Mouse (Mus musculus) neural tube, embryonic 14.5 days (tissue): ENCODE results near the gene Rhof. TPM values are rescaled to one million over a fixed set of nuclear protein-coding genes. Genes with fewer than 3 reads are reported as not detected.

Experiments used
- ATAC-seq: fragments of 200-750 bp; cut with Nextera tagmentation; 2 replicates; pipeline ENCODE4 v1.8.0; 2017; ENCODE audit warnings: low read depth, mild to moderate bottlenecking, moderate TSS enrichment, moderate library complexity
- H3K27ac ChIP-seq: fragments of 300-500 bp; sonication (generic); 2 replicates; pipeline ENCODE4 v1.5.1; 2014; ENCODE audit warnings: low read depth, mild to moderate bottlenecking, control low read depth, low read length, moderate library complexity, mixed read lengths
- H3K27me3 ChIP-seq: fragments of 300-500 bp; sonication (generic); 2 replicates; pipeline ENCODE4 v1.6.1; 2014; ENCODE audit warnings: low read length; ENCODE audit not compliant: control insufficient read depth, insufficient read depth
- H3K36me3 ChIP-seq: fragments of 300-500 bp; sonication (generic); 2 replicates; pipeline ENCODE4 v1.6.1; 2014; ENCODE audit warnings: low read length, mixed read lengths; ENCODE audit not compliant: control insufficient read depth, insufficient read depth
- H3K4me1 ChIP-seq: fragments of 300-500 bp; sonication (generic); 2 replicates; pipeline ENCODE4 v1.6.1; 2014; ENCODE audit warnings: low read length; ENCODE audit not compliant: control insufficient read depth, insufficient read depth
- H3K4me2 ChIP-seq: fragments of 300-500 bp; sonication (generic); 2 replicates; pipeline ENCODE4 v1.6.1; 2014; ENCODE audit warnings: mild to moderate bottlenecking, low read depth, low read length, control low read depth
- H3K4me3 ChIP-seq: fragments of 300-500 bp; sonication (generic); 2 replicates; pipeline ENCODE4 v1.5.1; 2014; ENCODE audit warnings: low read depth, low read length, control low read depth, mixed read lengths
- H3K9ac ChIP-seq: fragments of 300-500 bp; sonication (generic); replicated peaks from 2 replicates; pipeline ENCODE4 v1.6.1; 2014; ENCODE audit warnings: low read depth, mild to moderate bottlenecking, control low read depth, low read length, mixed read lengths
- H3K9me3 ChIP-seq: fragments of 300-500 bp; sonication (generic); 2 replicates; pipeline ENCODE4 v1.6.1; 2016; ENCODE audit warnings: low read length; ENCODE audit not compliant: control insufficient read depth
- WGBS: fragments of 180-500 bp; shearing (Covaris S2); extraction: QIAGEN DNeasy Blood & Tissue Kit; methylation state at CpG from one replicate; pipeline ENCODE4 v1.1.7; 2014; 5-methylcytosine and 5-hydroxymethylcytosine counted together
- polyA plus RNA-seq: library from polyadenylated mRNA; unstranded; fragments of >200 nt; fragmentation: Nextera tagmentation; extraction: Ambion mirVana; gene quantifications from 2 replicates; pipeline ENCODE4 v1.2.1, GENCODE M21; 2014

Gene Rhof
- polyA plus RNA-seq, 1 experiment from 2014 or later = 13.1 TPM

DNA sequence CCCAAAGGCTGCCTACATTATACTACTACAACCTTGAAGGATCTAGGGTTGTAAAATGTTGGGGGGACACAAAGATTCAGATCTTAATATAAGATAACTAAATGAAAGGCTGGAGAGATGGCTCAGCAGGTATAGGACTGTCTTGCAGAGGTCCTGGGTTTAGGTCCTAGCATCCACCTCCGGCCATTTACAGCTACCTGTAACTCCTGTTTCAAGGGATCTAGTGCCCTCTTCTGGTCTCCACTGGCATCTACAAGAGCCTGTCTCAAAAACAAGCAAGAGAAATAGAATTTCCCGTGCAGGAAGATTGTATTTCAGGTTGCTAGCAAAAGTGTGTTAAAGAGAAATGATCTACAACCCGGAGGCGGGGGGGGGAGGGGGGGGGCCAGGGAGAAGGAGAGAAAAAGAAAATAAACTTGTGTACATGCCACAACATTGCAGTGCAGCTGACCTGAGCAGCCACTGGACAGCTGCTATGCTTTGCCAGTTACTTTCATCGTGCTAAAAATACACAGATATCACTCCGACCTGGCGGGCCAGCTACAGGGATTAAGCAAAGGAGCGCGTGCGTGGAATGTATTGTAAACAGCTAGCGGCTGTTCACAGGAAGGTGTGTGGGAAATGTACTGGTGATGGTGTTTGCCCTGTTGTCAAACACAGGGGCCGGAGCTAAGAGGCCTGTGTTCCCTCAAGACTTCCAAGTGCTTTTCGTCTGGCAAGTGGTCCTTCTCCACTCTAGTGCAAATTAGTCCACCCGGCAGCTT lies 72.6 kb downstream of the Rhof start:
- Histone ChIP-seq H3K9me3 (no peaks in the 10 kb centered on the region), H3K4me2 (no peak overlapping the region), H3K36me3 (no peaks in the 10 kb centered on the region), H3K9ac (no peak overlapping the region), H3K4me3 (no peak overlapping the region), H3K4me1 (no peaks in the 10 kb centered on the region), H3K27ac (no peak overlapping the region), H3K27me3 (no peaks in the 10 kb centered on the region)
- WGBS = 50% methylated on average over 14 of the region's 14 CpGs
- no peak for ATAC-seq

DNA sequence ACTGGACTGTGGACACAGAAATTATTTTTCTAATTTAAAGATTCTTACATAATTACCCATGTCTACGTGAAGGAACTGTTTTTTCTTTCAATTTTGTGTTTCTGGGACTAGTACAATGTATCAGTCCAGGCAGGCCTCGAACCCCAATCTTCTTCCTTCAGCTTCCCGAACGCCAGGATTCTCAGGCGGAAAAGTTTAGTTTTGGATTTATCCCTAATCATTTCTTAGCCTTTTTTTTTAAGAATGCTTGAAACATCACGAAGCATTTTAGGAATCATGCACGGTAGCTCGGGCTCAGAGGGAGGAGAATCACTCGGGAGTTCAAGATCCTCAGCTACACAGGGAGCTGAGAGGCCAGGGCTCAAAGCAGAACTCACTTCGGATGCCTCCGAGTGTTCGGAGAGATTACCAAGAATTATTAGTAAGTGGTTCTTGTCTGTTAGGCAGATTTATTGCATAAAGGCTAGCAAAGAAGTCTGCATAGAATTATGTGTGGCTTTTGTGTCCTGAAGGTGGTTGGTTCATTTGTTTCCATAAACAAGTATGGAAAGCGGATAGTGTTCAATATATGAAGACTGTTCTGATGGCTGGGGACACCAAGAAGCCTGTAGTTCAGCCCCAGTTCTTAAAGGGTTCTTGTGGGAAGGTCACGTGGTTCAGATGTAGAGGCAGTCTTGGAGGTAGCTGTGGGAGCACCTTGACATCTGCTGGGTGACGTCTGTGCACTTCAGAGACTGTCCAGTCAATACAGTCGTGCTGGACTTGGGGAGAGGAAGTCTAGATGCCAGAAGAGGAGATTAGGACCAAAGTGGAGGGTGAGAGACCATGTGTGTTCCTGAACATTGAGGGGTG lies 74.0 kb downstream of the Rhof start:
- Histone ChIP-seq H3K4me3 (peak overlapping the region; percentile 32), H3K27ac (0 out of 2 replicates have a peak overlapping the region, but pooled peaks have one; percentile 41), H3K9me3 (no peaks in the 10 kb centered on the region), H3K4me2 (peak overlapping the region; percentile 41), H3K9ac (no peak overlapping the region), H3K4me1 (no peaks in the 10 kb centered on the region), H3K27me3 (no peaks in the 10 kb centered on the region), H3K36me3 (no peaks in the 10 kb centered on the region)
- WGBS = 45% methylated on average over 16 of the region's 16 CpGs
- ATAC-seq = no peak

- no peaks in the 10 kb centered on the region for H3K27me3 ChIP-seq
- peak overlapping the region; percentile 32 for H3K4me3 ChIP-seq
- H3K27ac ChIP-seq = peak overlapping the region; percentile 60; the same call in 1 of the 2 replicates
- H3K36me3 ChIP-seq = no peaks in the 10 kb centered on the region
- H3K9ac ChIP-seq = peak overlapping the region; percentile 25; the same call in 1 of the 2 replicates
- no peaks in the 10 kb centered on the region for H3K9me3 ChIP-seq
- H3K4me1 ChIP-seq = no peaks in the 10 kb centered on the region
- 8% methylated on average over 48 of the region's 48 CpGs for WGBS
- H3K4me2 ChIP-seq = peak overlapping the region; percentile 41
- ATAC-seq = peak; percentile 91
These were observed 74.9 kb downstream of the Rhof start for GRCm38 (mm10) chr5:123057366-123058250.

Other genes starting within 250 kb of the Rhof start
- gene Kdm2b, start 142.9 kb downstream of the Rhof start, polyA plus RNA-seq = 82.7 and 92.6 TPM in 2 replicates
- gene Orai1, start 117.6 kb downstream of the Rhof start, polyA plus RNA-seq = 13.0 and 17.3 TPM in 2 replicates
- gene Morn3, start 85.7 kb downstream of the Rhof start, polyA plus RNA-seq = 0.37 and 0.43 TPM in 2 replicates
- gene Tmem120b, start 64.3 kb downstream of the Rhof start, polyA plus RNA-seq = 15.6 and 16.1 TPM in 2 replicates
- gene Setd1b, start 9.5 kb upstream of the Rhof start, polyA plus RNA-seq = 13.0 and 15.9 TPM in 2 replicates
- gene Psmd9, start 36.7 kb upstream of the Rhof start, polyA plus RNA-seq = 63.9 and 78.7 TPM in 2 replicates
- not detected in 2 replicates for gene Hpd, start 50.0 kb upstream of the Rhof start, polyA plus RNA-seq
- 1.1 and 1.4 TPM in 2 replicates for gene Wdr66, start 119.4 kb upstream of the Rhof start, polyA plus RNA-seq
- gene Bcl7a, start 211.1 kb upstream of the Rhof start, polyA plus RNA-seq = 38.7 and 40.8 TPM in 2 replicates